Mouse (Mus musculus): Measurements from ENCODE around the gene Pgbd5.
"Not testable (repeated sequence)": the region's sequence is repeated elsewhere in the genome, so short reads cannot be mapped to it uniquely, and the experiment has no call there.

Gene Pgbd5

GRCm38 (mm10) chr8:124430881-124431280 lies 8.6 kb downstream of the Pgbd5 start:
- DNase-seq (ENCODE audit: low read depth, low spot score): no peak

- DNase-seq (ENCODE audit: low read depth, low spot score): no peak
These were observed 10.0 kb downstream of the Pgbd5 start for GRCm38 (mm10) chr8:124429417-124429816.

GRCm38 (mm10) chr8:124428721-124429120 lies 10.7 kb downstream of the Pgbd5 start:
- not testable (repeated sequence) for DNase-seq (ENCODE audit: low read depth, low spot score)

GRCm38 (mm10) chr8:124421413-124421812 lies 18.0 kb downstream of the Pgbd5 start:
- DNase-seq (ENCODE audit: low read depth, low spot score): no peak

GRCm38 (mm10) chr8:124418927-124419326 lies 20.5 kb downstream of the Pgbd5 start:
- no peak for DNase-seq (ENCODE audit: low read depth, low spot score)

GRCm38 (mm10) chr8:124418185-124418584 lies 21.3 kb downstream of the Pgbd5 start:
- no peak for DNase-seq (ENCODE audit: low read depth, low spot score)

- no peak for DNase-seq (ENCODE audit: low read depth, low spot score)
These were observed 22.8 kb downstream of the Pgbd5 start for GRCm38 (mm10) chr8:124416646-124417045.

- no peak for DNase-seq (ENCODE audit: low read depth, low spot score)
These were observed 23.7 kb downstream of the Pgbd5 start for GRCm38 (mm10) chr8:124415789-124416188.

- no peak for DNase-seq (ENCODE audit: low read depth, low spot score)
These were observed 24.5 kb downstream of the Pgbd5 start for GRCm38 (mm10) chr8:124415002-124415401.

GRCm38 (mm10) chr8:124413244-124413965 lies 26.1 kb downstream of the Pgbd5 start:
- no peak for DNase-seq (ENCODE audit: low read depth, low spot score)

- no peak for DNase-seq (ENCODE audit: low read depth, low spot score)
These were observed 26.8 kb downstream of the Pgbd5 start for GRCm38 (mm10) chr8:124412496-124413243.

GRCm38 (mm10) chr8:124404471-124405260 lies 34.8 kb downstream of the Pgbd5 start:
- no peak for DNase-seq (ENCODE audit: low read depth, low spot score)

- no peak for DNase-seq (ENCODE audit: low read depth, low spot score)
These were observed 35.6 kb downstream of the Pgbd5 start for GRCm38 (mm10) chr8:124403876-124404275.

- no peak for DNase-seq (ENCODE audit: low read depth, low spot score)
These were observed 40.0 kb downstream of the Pgbd5 start for GRCm38 (mm10) chr8:124399403-124399861.

- DNase-seq (ENCODE audit: low read depth, low spot score): no peak
These were observed 40.5 kb downstream of the Pgbd5 start for GRCm38 (mm10) chr8:124398843-124399402.

GRCm38 (mm10) chr8:124397321-124398065 lies 42.0 kb downstream of the Pgbd5 start:
- no peak for DNase-seq (ENCODE audit: low read depth, low spot score)

- no peak for DNase-seq (ENCODE audit: low read depth, low spot score)
These were observed 42.9 kb downstream of the Pgbd5 start for GRCm38 (mm10) chr8:124396531-124396930.

GRCm38 (mm10) chr8:124395392-124395791 lies 44.1 kb downstream of the Pgbd5 start:
- no peak for DNase-seq (ENCODE audit: low read depth, low spot score)

GRCm38 (mm10) chr8:124394951-124395350 lies 44.5 kb downstream of the Pgbd5 start:
- no peak for DNase-seq (ENCODE audit: low read depth, low spot score)

GRCm38 (mm10) chr8:124393927-124394326 lies 45.5 kb downstream of the Pgbd5 start:
- DNase-seq (ENCODE audit: low read depth, low spot score): no peak

GRCm38 (mm10) chr8:124393013-124393412 lies 46.4 kb downstream of the Pgbd5 start:
- no peak for DNase-seq (ENCODE audit: low read depth, low spot score)

All from retina, adult 2 months (tissue).